Mouse (Mus musculus): ENCODE data around the gene Utp11.

Utp11 gene

DNA sequence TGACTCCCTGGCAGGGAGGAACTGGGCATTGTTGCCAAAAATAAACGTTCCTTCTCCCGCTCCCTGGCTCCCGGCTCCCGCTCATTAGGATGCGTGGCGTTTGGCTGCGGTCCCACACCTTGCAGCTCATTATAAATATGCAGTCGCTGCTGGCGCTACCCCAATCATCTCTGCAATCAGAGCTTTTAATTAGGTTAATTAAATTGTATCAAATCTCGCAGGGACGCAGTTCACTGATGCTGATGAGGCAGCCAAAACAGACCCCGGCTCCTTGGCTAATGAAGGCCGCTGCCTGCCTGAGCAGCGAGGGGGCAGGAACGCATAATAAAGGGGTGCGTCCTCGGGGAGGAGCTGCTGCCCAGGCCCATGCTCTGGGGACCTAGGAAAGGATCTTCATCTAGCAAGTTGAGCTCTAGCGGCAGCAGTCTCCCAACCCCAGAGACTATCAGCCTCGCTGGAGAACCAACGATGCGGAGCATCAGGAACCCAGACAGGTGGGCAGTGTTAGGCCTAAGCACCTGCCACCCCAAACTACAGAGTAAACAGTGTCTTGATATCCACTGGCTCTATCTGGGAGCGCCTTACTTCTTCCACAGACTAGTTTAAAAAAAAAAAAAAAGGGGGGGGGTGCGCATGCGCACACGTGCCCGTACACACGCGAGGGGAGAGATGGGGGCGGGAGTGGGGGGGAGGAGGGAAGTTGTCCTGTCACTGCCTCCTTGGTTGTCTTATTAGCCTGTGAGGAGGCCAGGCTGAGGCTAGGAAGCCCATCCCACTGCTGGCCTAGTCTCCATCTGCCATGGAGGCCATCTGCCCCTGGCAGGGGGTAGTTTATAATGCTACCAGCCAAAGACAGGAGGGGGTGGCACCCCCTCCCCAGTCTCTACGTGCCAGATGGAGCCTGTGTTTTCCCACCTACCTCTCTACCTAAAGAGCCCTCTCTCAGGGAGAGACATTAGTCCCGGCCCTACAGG lies 20.8 kb downstream of the Utp11 start:
- no peak for DNase-seq (ENCODE audit: low spot score)

DNA sequence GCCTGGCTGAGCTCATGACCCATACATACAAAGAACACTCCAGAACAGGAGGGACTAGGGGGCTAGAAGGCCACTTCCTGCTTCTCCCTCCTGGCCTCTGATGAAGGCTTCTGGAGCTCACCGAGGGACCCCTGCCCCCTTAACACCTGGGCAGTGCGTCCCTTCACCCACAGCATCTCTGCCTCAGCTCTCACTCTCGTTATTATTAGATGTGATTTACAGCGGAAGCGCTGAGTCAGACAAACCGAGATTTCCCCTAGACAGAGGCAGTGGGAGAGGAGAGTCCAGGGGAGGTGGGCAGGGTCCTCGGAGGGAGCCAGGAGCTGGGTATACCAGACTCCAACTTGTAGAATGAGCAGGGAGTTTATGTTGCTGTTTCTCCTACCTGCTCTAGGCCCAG lies 21.8 kb downstream of the Utp11 start:
- DNase-seq (ENCODE audit: low spot score) = no peak

DNA sequence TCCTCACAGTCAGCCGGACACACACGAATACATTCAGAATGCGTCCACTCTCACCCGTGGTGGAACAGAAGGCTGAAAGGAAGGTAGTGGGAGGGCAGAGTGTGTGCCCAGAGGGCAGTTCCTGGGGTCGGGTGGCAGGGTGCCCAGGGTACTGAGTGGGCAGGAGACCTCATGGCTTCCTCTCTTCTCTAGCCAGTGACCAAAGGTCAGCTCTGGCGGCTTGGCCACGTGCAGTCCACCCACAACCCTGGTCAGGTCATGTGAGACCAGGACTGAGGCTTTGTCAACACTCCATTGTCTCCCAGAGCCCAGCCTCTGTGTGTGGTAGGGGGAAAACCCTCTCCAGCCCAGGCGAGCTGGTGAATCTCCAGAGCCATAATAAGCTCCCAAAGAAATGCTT lies 23.2 kb downstream of the Utp11 start:
- no peak for DNase-seq (ENCODE audit: low spot score)

- no peak for DNase-seq (ENCODE audit: low spot score)
Observed at GRCm38 (mm10) chr4:124668078-124668477, 25.3 kb downstream of the Utp11 start.

DNA sequence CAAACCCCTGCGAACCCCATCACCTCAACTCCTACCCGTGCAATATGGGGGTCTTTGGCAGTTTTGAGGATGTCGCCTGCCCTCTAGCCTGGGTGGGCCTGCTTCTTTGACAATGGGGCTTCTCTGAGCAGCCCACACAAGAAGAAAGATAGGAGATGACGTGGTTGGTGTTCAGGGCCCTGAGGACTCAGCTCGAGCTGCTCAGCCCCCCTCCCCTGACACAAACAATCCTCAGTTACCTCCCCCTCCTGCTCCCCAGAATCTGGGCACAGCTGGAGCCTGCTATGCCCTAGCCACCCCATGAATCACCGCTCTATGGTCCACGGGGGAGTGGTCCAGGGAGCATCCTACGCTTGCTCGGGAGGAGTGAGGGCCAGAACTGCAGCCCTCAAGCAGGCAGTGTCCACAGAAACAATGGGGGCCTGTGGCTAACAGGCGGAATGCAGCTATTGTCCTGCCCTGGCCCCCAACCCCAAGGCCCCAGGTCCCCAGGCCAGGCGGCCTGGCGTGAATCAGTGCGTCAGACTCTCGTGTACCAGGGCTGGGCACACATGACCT lies 25.8 kb downstream of the Utp11 start:
- DNase-seq (ENCODE audit: low spot score) = no peak

DNA sequence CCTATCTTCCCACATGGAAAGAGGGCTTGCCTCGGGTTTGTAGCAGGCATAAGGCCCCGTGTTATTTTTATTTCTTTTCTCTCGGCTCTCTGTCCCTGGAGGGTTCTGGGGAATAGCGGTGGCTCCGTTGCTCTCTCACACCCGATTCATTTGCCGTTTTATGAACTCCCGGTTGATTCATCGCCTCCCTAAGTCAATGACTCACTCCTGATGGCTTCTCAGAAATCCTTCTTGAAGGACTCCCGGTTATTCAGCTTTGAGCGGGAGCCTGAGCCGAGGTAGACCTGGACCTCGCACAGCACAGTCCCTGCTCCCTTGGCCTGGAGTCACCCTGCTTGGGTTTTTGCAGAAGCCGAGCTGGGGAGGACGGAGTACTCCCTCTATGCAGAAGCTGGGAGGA lies 28.8 kb downstream of the Utp11 start:
- no peak for DNase-seq (ENCODE audit: low spot score)

- DNase-seq (ENCODE audit: low spot score) = no peak
Observed at GRCm38 (mm10) chr4:124664185-124664584, 29.2 kb downstream of the Utp11 start.

- DNase-seq (ENCODE audit: low spot score) = no peak
Observed at GRCm38 (mm10) chr4:124663034-124663433, 30.4 kb downstream of the Utp11 start.

- no peak for DNase-seq (ENCODE audit: low spot score)
Observed at GRCm38 (mm10) chr4:124660603-124661002, 32.8 kb downstream of the Utp11 start.

- no peak for DNase-seq (ENCODE audit: low spot score)
Observed at GRCm38 (mm10) chr4:124659251-124660217, 33.9 kb downstream of the Utp11 start.

GRCm38 (mm10) chr4:124658412-124658851 lies 35.0 kb downstream of the Utp11 start:
- DNase-seq (ENCODE audit: low spot score) = no peak

DNA sequence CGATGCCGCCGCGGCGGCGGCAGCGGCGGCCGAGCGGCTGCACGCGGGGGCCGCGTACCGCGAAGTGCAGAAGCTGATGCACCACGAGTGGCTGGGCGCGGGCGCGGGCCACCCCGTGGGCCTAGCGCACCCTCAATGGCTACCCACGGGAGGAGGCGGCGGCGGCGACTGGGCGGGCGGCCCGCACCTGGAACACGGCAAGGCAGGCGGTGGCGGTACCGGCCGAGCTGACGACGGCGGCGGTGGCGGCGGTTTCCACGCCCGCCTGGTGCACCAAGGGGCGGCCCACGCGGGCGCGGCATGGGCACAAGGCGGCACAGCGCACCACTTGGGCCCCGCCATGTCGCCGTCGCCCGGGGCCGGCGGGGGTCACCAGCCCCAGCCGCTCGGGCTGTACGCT lies 35.6 kb downstream of the Utp11 start:
- DNase-seq (ENCODE audit: low spot score) = no peak

DNA sequence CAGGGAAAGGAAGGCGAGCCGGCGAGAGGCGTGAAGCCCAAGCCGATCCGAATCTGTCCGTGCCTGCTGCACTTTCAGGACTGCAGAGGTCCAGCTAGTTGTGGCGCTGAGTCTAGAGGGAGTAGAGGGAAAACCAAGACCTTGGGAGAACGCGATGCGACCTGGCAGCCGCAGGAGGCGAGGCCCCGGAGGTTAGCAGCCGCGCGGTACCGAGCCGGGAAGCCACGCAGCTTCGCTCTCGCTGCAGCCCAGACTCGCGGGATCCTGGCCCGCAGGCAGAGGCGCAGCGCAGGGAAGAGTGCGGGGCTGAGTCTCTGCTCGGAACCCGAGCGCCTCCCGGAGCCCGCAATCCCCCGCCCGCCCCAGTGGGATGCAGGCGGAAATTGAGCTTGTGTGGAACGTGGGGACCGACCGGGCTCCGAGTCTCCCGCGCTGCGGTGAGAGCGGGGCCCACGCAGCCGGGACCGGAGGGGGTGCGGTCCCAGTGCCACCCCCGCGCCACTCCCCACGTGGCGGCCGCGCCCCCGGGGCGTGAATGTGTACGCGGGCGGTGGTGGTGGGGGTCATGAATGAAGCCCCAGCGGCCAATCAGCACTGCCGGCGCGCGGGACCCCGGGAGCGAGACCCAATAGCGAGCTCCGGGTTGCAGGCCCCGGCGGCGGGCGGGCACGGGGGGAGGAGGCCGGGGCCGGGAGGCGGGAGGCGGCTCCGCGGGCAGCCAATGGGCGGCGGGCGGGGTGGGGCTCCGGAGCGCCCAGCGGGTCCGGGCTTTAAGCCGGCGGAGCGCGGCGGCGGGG lies 36.3 kb downstream of the Utp11 start:
- DNase-seq (ENCODE audit: low spot score) = peak; percentile 58

- DNase-seq (ENCODE audit: low spot score) = no peak
Observed at GRCm38 (mm10) chr4:124656518-124656853, 36.9 kb downstream of the Utp11 start, which contains the start of gene Pou3f1. Gene Pou3f1 (plus strand): TSS chr4:124656807.

DNA sequence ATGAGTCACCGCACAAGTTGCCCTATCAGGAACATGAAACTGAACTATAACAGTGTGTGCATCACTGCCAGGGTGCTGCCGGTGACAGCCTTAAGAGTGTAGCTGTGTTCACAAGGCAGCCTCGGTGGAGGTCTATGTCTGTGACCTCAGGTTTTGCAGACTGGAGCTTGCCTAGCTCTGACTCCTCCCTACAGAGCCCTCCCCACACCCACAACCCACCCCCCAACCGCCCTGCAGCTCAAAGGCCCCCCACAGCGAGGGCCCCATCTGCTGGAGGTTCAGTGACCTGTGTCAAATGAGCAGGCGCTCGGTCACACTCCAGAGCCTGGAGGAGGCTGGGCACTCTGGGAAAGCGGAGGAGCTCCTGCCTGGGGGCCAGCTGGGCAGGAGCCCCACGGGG lies 40.5 kb downstream of the Utp11 start:
- no peak for DNase-seq (ENCODE audit: low spot score)

GRCm38 (mm10) chr4:124647909-124648308 lies 45.5 kb downstream of the Utp11 start:
- DNase-seq (ENCODE audit: low spot score) = no peak

DNA sequence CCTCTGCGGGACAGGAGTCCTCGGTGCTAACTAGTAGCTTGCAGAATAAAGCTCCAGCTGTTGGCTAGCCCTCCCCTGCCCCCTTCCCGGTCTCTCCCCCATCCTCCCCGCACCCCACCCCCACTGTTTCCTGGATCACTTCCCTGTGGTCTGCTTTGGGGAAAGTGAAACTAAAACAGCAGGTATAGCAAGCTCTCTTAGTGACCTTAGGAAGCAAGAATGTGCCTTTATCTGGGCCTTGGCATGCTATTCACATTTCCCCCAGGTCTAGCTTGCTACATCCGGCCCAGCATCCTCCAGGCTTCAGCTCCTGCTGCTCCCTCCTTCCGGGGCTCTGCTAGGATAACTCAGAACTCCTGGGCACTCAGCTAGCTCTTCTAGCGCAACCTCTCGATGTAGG lies 46.8 kb downstream of the Utp11 start:
- no peak for DNase-seq (ENCODE audit: low spot score)

DNA sequence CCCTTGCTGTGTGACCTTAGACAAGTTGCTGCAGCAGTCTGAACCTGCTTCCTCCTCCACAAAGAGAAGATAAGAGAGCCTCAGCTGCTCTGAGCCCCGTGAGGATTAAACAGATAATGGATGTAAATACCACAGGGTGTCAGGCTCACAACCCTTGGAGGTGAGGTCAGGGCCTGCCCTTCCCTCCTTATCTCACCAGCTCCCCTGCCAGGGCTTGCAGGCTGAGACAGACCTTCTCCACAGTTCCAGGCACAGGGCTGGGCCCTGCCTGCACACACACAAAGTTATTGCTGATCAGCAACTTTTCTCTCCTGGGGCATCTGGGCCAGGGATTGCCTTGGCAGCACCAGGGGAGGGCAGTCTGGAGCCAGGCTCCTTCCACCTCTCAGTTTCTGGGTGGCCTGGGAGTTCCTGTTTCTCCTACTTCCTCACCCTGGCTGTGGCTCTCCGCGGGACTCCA lies 48.4 kb downstream of the Utp11 start:
- peak; percentile 19 for DNase-seq (ENCODE audit: low spot score)

- no peak for DNase-seq (ENCODE audit: low spot score)
Observed at GRCm38 (mm10) chr4:124643859-124644258, 49.5 kb downstream of the Utp11 start.

DNA sequence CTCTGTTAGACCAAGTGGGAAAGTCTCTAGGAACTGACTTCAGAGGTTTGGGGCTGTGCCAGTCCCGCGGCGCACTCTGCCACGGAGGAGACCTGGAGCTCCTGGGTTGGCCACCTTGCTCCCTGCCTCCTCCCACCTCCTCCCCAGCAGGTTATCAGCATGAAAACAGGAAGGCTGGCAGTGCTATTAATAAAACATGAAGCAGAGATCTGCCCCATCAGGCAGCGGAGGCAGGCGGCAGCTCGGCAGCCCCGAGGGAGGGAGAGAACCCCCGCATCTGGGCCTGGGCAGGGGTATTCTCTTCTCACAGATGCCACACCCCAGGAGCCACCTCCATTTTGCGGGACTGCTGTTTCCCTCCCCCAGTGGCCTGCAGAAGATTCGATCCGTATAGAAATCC lies 53.7 kb downstream of the Utp11 start:
- no peak for DNase-seq (ENCODE audit: low spot score)

- DNase-seq (ENCODE audit: low spot score) = peak; percentile 54
Observed at GRCm38 (mm10) chr4:124633281-124633680, 60.1 kb downstream of the Utp11 start.
